Mouse (Mus musculus): Measurements from ENCODE around the gene Atad1.
A peak's percentile ranks its signal among the peaks of the same experiment; 100 is the strongest.
"Not testable (repeated sequence)": the region's sequence is repeated elsewhere in the genome, so short reads cannot be mapped to it uniquely, and the experiment has no call there.

The Atad1 gene

GRCm38 (mm10) chr19:32739686-32740085 lies at the start of gene Atad1:
Atad1 (minus strand) TSS chr19:32739786.
- DNase-seq (ENCODE audit: low spot score in 2 of 2) = no peak

- not testable (repeated sequence) for DNase-seq (ENCODE audit: low spot score in 2 of 2)
These were observed 48.4 kb upstream of the Atad1 start for GRCm38 (mm10) chr19:32788016-32788415.

GRCm38 (mm10) chr19:32787388-32787787 lies 47.8 kb upstream of the Atad1 start:
- not testable (repeated sequence) for DNase-seq (ENCODE audit: low spot score in 2 of 2)

GRCm38 (mm10) chr19:32781305-32782071 lies 41.9 kb upstream of the Atad1 start:
- no peak for DNase-seq (ENCODE audit: low spot score in 2 of 2)

GRCm38 (mm10) chr19:32779131-32779530 lies 39.5 kb upstream of the Atad1 start:
- no peak for DNase-seq (ENCODE audit: low spot score in 2 of 2)

- DNase-seq (ENCODE audit: low spot score in 2 of 2) = no peak
These were observed 38.8 kb upstream of the Atad1 start for GRCm38 (mm10) chr19:32778411-32778810.

- DNase-seq (ENCODE audit: low spot score in 2 of 2) = no peak
These were observed 22.9 kb upstream of the Atad1 start for GRCm38 (mm10) chr19:32762493-32762892.

- no peak for DNase-seq (ENCODE audit: low spot score in 2 of 2)
These were observed 21.6 kb upstream of the Atad1 start for GRCm38 (mm10) chr19:32761162-32761561.

GRCm38 (mm10) chr19:32760499-32760898 lies 20.9 kb upstream of the Atad1 start:
- no peak for DNase-seq (ENCODE audit: low spot score in 2 of 2)

GRCm38 (mm10) chr19:32759357-32760024 lies 19.9 kb upstream of the Atad1 start:
- DNase-seq (ENCODE audit: low spot score in 2 of 2) = no peak

- no peak for DNase-seq (ENCODE audit: low spot score in 2 of 2)
These were observed 19.2 kb upstream of the Atad1 start for GRCm38 (mm10) chr19:32758793-32759161.

- peak; percentile 20 to 39 for DNase-seq (ENCODE audit: low spot score in 2 of 2)
These were observed 18.5 kb upstream of the Atad1 start for GRCm38 (mm10) chr19:32757831-32758792.

- peak; percentile 93 to 94 for DNase-seq (ENCODE audit: low spot score in 2 of 2)
These were observed 17.5 kb upstream of the Atad1 start, which contains the start of gene Pten for GRCm38 (mm10) chr19:32756900-32757725. Pten (plus strand) TSS chr19:32757497.

GRCm38 (mm10) chr19:32756636-32756899 lies 17.0 kb upstream of the Atad1 start:
- DNase-seq (ENCODE audit: low spot score in 2 of 2) = no peak

GRCm38 (mm10) chr19:32755792-32756635 lies 16.4 kb upstream of the Atad1 start:
- DNase-seq (ENCODE audit: low spot score in 2 of 2) = peak; percentile 91 to 92

GRCm38 (mm10) chr19:32755104-32755791 lies 15.7 kb upstream of the Atad1 start:
- no peak for DNase-seq (ENCODE audit: low spot score in 2 of 2)

GRCm38 (mm10) chr19:32754188-32755000 lies 14.8 kb upstream of the Atad1 start:
- DNase-seq (ENCODE audit: low spot score in 2 of 2) = peak; percentile 16 to 22

GRCm38 (mm10) chr19:32753386-32753785 lies 13.8 kb upstream of the Atad1 start:
- DNase-seq (ENCODE audit: low spot score in 2 of 2) = no peak

- DNase-seq (ENCODE audit: low spot score in 2 of 2) = no peak
These were observed 12.8 kb upstream of the Atad1 start for GRCm38 (mm10) chr19:32752357-32752756.

Data from spleen, postnatal 14 days (tissue).